Mouse (Mus musculus) myocyte (in vitro differentiated cells): ENCODE measurements around the gene Kctd5. TPM values are rescaled to one million over a fixed set of nuclear protein-coding genes. Genes with fewer than 3 reads are reported as not detected.

Experiments used
- H3K27me3 ChIP-seq: one replicate; pipeline ENCODE4 v1.6.1; 2011; ENCODE audit not compliant: control insufficient read depth, insufficient read depth, insufficient read length
- H3K36me3 ChIP-seq: one replicate; pipeline ENCODE4 v1.6.1; 2011; ENCODE audit not compliant: control insufficient read depth, insufficient read depth
- H3K4me2 ChIP-seq: one replicate; pipeline ENCODE4 v1.6.1; 2011; ENCODE audit warnings: low read depth, control low read depth
- H3K4me3 ChIP-seq: one replicate; pipeline ENCODE4 v1.5.1; 2011; ENCODE audit warnings: mild to moderate bottlenecking, control low read depth, moderate library complexity
- H3K79me2 ChIP-seq: one replicate; pipeline ENCODE4 v1.6.1; 2011; ENCODE audit not compliant: control insufficient read depth, insufficient read depth
- H3ac ChIP-seq: one replicate; pipeline ENCODE4 v1.6.1; 2011; ENCODE audit not compliant: control insufficient read depth, insufficient read length
- CEBPB ChIP-seq: IDR thresholded peaks from 2 replicates; pipeline ENCODE4 v1.6.1; 2011; ENCODE audit warnings: mild to moderate bottlenecking, moderate library complexity; ENCODE audit not compliant: poor library complexity, insufficient read depth, severe bottlenecking
- E2F4 ChIP-seq: IDR thresholded peaks from one replicate; pipeline ENCODE4 v1.6.1; 2011; ENCODE audit warnings: mild to moderate bottlenecking, control low read depth, moderate library complexity; ENCODE audit not compliant: insufficient read depth
- MAX ChIP-seq: IDR thresholded peaks from one replicate; pipeline ENCODE4 v1.6.1; 2011; ENCODE audit warnings: low read depth, mild to moderate bottlenecking, control low read depth
- MYOD1 ChIP-seq, 3 experiments: IDR thresholded peaks; one replicate each; pipeline ENCODE4 v1.6.1; 2011; ENCODE audit warnings: control low read depth in 2 of 3, low read depth in 2 of 3, mild to moderate bottlenecking in 2 of 3, moderate library complexity in 1 of 3; ENCODE audit not compliant: insufficient read length in 2 of 3, control insufficient read depth in 1 of 3
- MYOG ChIP-seq, 3 experiments: IDR thresholded peaks; one replicate each; pipeline ENCODE4 v1.6.1; 2011; ENCODE audit warnings: control low read depth in 2 of 3, low read depth in 2 of 3, mild to moderate bottlenecking in 2 of 3; ENCODE audit not compliant: insufficient read length in 2 of 3, control insufficient read depth in 1 of 3, insufficient read depth in 1 of 3
- POLR2A ChIP-seq: IDR thresholded peaks from one replicate; pipeline ENCODE4 v1.6.1; 2011; ENCODE audit warnings: low read depth, mild to moderate bottlenecking, control low read depth, moderate library complexity; ENCODE audit not compliant: insufficient read length
- POLR2AphosphoS2 ChIP-seq: IDR thresholded peaks from one replicate; pipeline ENCODE4 v1.6.1; 2011; ENCODE audit warnings: low read depth, control low read depth; ENCODE audit not compliant: insufficient read length
- REST ChIP-seq: IDR thresholded peaks from one replicate; pipeline ENCODE4 v1.6.1; 2011; ENCODE audit warnings: mild to moderate bottlenecking, control low read depth, moderate library complexity; ENCODE audit not compliant: insufficient read depth, insufficient read length
- SRF ChIP-seq: IDR thresholded peaks from one replicate; pipeline ENCODE4 v1.6.1; 2011; ENCODE audit warnings: low read depth; ENCODE audit not compliant: control insufficient read depth, insufficient read length
- TCF12 ChIP-seq: IDR thresholded peaks from one replicate; pipeline ENCODE4 v1.6.1; 2011; ENCODE audit warnings: mild to moderate bottlenecking, control low read depth; ENCODE audit not compliant: poor library complexity, insufficient read depth, severe bottlenecking
- TCF3 ChIP-seq: IDR thresholded peaks from one replicate; pipeline ENCODE4 v1.6.1; 2011; ENCODE audit warnings: low read depth, control low read depth; ENCODE audit not compliant: insufficient read length
- USF1 ChIP-seq: IDR thresholded peaks from one replicate; pipeline ENCODE4 v1.6.1; 2011; ENCODE audit warnings: low read depth, mild to moderate bottlenecking, control low read depth, moderate library complexity
- polyA plus RNA-seq: library from polyadenylated mRNA; unstranded; fragments of >200 nt; fragmentation: generic; extraction: Trizol; gene quantifications from one replicate; pipeline ENCODE4 v1.2.1, GENCODE M21; 2012; ENCODE audit warnings: missing spikeins

Gene Kctd5
- polyA plus RNA-seq, 1 experiment: 41.5 TPM

- TF ChIP-seq POLR2A (no peak), TCF3 (no peak), SRF (no peak), MYOG (IDR thresholded peaks at IDR 0.05; ENCODE audit: control insufficient read depth in 1 of 3, insufficient read depth in 1 of 3, insufficient read length in 2 of 3, low read depth in 2 of 3) (no peak), REST (no peak), POLR2AphosphoS2 (no peak), MYOD1 (IDR thresholded peaks at IDR 0.05; ENCODE audit: control insufficient read depth in 1 of 3, insufficient read length in 2 of 3, low read depth in 2 of 3) (no peak), CEBPB (no peak)
- no peaks in the 10 kb centered on the region for H3K79me2 ChIP-seq
- H3ac ChIP-seq: no peak overlapping the region
- H3K27me3 ChIP-seq: no peaks in the 10 kb centered on the region
- H3K36me3 ChIP-seq: no peaks in the 10 kb centered on the region
- H3K4me3 ChIP-seq: no peak overlapping the region
- H3K4me2 ChIP-seq: no peak overlapping the region
Measured at GRCm38 (mm10) chr17:24014433-24014965, 58.8 kb downstream of the Kctd5 start.

- Histone ChIP-seq H3ac (no peak overlapping the region), H3K4me3 (no peak overlapping the region), H3K79me2 (no peaks in the 10 kb centered on the region), H3K27me3 (no peaks in the 10 kb centered on the region), H3K4me2 (no peak overlapping the region), H3K36me3 (no peaks in the 10 kb centered on the region)
- TF ChIP-seq E2F4 (no peak), CEBPB (no peak), TCF12 (no peak), POLR2A (no peak), USF1 (no peak), TCF3 (no peak), SRF (no peak), POLR2AphosphoS2 (no peak)
Measured at GRCm38 (mm10) chr17:24012921-24013320, 60.4 kb downstream of the Kctd5 start.

- Histone ChIP-seq H3K27me3 (no peaks in the 10 kb centered on the region), H3ac (no peak overlapping the region), H3K4me3 (no peak overlapping the region), H3K36me3 (no peaks in the 10 kb centered on the region), H3K4me2 (no peak overlapping the region), H3K79me2 (no peaks in the 10 kb centered on the region)
- TF ChIP-seq REST (no peak), POLR2AphosphoS2 (no peak), SRF (no peak), MYOD1 (IDR thresholded peaks at IDR 0.05; ENCODE audit: control insufficient read depth in 1 of 3, insufficient read length in 2 of 3, low read depth in 2 of 3) (no peak), TCF3 (no peak), E2F4 (no peak), POLR2A (no peak), MAX (no peak), TCF12 (no peak), CEBPB (no peak), MYOG (IDR thresholded peaks at IDR 0.05; ENCODE audit: control insufficient read depth in 1 of 3, insufficient read depth in 1 of 3, insufficient read length in 2 of 3, low read depth in 2 of 3) (no peak), USF1 (no peak)
Measured at GRCm38 (mm10) chr17:24009617-24010016, 63.7 kb downstream of the Kctd5 start.

- H3K36me3 ChIP-seq: no peaks in the 10 kb centered on the region
- H3K27me3 ChIP-seq: no peaks in the 10 kb centered on the region
- H3ac ChIP-seq: no peak overlapping the region
- H3K4me3 ChIP-seq: no peak overlapping the region
- no peak overlapping the region for H3K4me2 ChIP-seq
- no peak for TF ChIP-seq E2F4
- no peak for TF ChIP-seq MYOD1 (IDR thresholded peaks at IDR 0.05; ENCODE audit: control insufficient read depth in 1 of 3, insufficient read length in 2 of 3, low read depth in 2 of 3)
- no peak for TF ChIP-seq POLR2AphosphoS2
- no peak for TF ChIP-seq MAX
- TF ChIP-seq MYOG (IDR thresholded peaks at IDR 0.05; ENCODE audit: control insufficient read depth in 1 of 3, insufficient read depth in 1 of 3, insufficient read length in 2 of 3, low read depth in 2 of 3): no peak
- no peak for TF ChIP-seq CEBPB
- TF ChIP-seq USF1: no peak
- H3K79me2 ChIP-seq: no peaks in the 10 kb centered on the region
Measured at GRCm38 (mm10) chr17:24008105-24008504, 65.2 kb downstream of the Kctd5 start.

- H3K36me3 ChIP-seq: no peaks in the 10 kb centered on the region
- TF ChIP-seq CEBPB (peak; percentile 86), POLR2A (no peak)
- H3K4me2 ChIP-seq: no peak overlapping the region
- no peaks in the 10 kb centered on the region for H3K79me2 ChIP-seq
- H3K4me3 ChIP-seq: no peak overlapping the region
- no peaks in the 10 kb centered on the region for H3K27me3 ChIP-seq
- H3ac ChIP-seq: no peak overlapping the region
Measured at GRCm38 (mm10) chr17:24007391-24007790, 65.9 kb downstream of the Kctd5 start.
